Mouse (Mus musculus): ENCODE measurements around the gene Cd48. TPM values are rescaled to one million over a fixed set of nuclear protein-coding genes. Genes with fewer than 3 reads are reported as not detected.
"Not testable (repeated sequence)": the region's sequence is repeated elsewhere in the genome, so short reads cannot be mapped to it uniquely, and the experiment has no call there.

Cd48 gene
- polyA plus RNA-seq, 1 experiment = 1.6 TPM

GRCm38 (mm10) chr1:171658561-171658991 lies 23.2 kb upstream of the Cd48 start:
- no peak overlapping the region for H3K4me3 ChIP-seq (ENCODE audit: insufficient read depth, low read length)
- TF ChIP-seq POLR2A (IDR thresholded peaks at IDR 0.05; ENCODE audit: extremely low read depth, insufficient read depth, low read length) (no peak), CTCF (IDR thresholded peaks at IDR 0.05; ENCODE audit: extremely low read depth, insufficient read depth, low read length) (peak; percentile 53)

GRCm38 (mm10) chr1:171660423-171660822 lies 21.4 kb upstream of the Cd48 start:
- Histone ChIP-seq H3K4me1 (ENCODE audit: control insufficient read depth, insufficient read depth, low read length) (no peaks in the 10 kb centered on the region), H3K27ac (ENCODE audit: insufficient read depth, low read length) (no peak overlapping the region), H3K4me3 (ENCODE audit: insufficient read depth, low read length) (no peak overlapping the region)
- TF ChIP-seq POLR2A (IDR thresholded peaks at IDR 0.05; ENCODE audit: extremely low read depth, insufficient read depth, low read length) = no peak
- no peak for TF ChIP-seq CTCF (IDR thresholded peaks at IDR 0.05; ENCODE audit: extremely low read depth, insufficient read depth, low read length)

More at GRCm38 (mm10) chr1:171658561-171658991, 23.2 kb upstream of the Cd48 start:
- Histone ChIP-seq H3K27ac (ENCODE audit: insufficient read depth, low read length) (no peak overlapping the region), H3K4me1 (ENCODE audit: control insufficient read depth, insufficient read depth, low read length) (no peaks in the 10 kb centered on the region)

- Histone ChIP-seq H3K27ac (ENCODE audit: insufficient read depth, low read length) (no peak overlapping the region), H3K4me3 (ENCODE audit: insufficient read depth, low read length) (no peak overlapping the region), H3K4me1 (ENCODE audit: control insufficient read depth, insufficient read depth, low read length) (no peaks in the 10 kb centered on the region)
- TF ChIP-seq CTCF (IDR thresholded peaks at IDR 0.05; ENCODE audit: extremely low read depth, insufficient read depth, low read length) (no peak), POLR2A (IDR thresholded peaks at IDR 0.05; ENCODE audit: extremely low read depth, insufficient read depth, low read length) (no peak)
These were observed 20.3 kb upstream of the Cd48 start for GRCm38 (mm10) chr1:171661482-171661881.

- Histone ChIP-seq H3K4me3 (ENCODE audit: insufficient read depth, low read length) (no peak overlapping the region), H3K27ac (ENCODE audit: insufficient read depth, low read length) (no peak overlapping the region), H3K4me1 (ENCODE audit: control insufficient read depth, insufficient read depth, low read length) (no peaks in the 10 kb centered on the region)
- TF ChIP-seq POLR2A (IDR thresholded peaks at IDR 0.05; ENCODE audit: extremely low read depth, insufficient read depth, low read length) (no peak), CTCF (IDR thresholded peaks at IDR 0.05; ENCODE audit: extremely low read depth, insufficient read depth, low read length) (no peak)
These were observed 18.1 kb upstream of the Cd48 start for GRCm38 (mm10) chr1:171663757-171664156.

- H3K4me3 ChIP-seq (ENCODE audit: insufficient read depth, low read length) = no peak overlapping the region
- TF ChIP-seq POLR2A (IDR thresholded peaks at IDR 0.05; ENCODE audit: extremely low read depth, insufficient read depth, low read length) (no peak), CTCF (IDR thresholded peaks at IDR 0.05; ENCODE audit: extremely low read depth, insufficient read depth, low read length) (no peak)
- H3K27ac ChIP-seq (ENCODE audit: insufficient read depth, low read length) = no peak overlapping the region
- no peaks in the 10 kb centered on the region for H3K4me1 ChIP-seq (ENCODE audit: control insufficient read depth, insufficient read depth, low read length)
These were observed 15.5 kb upstream of the Cd48 start for GRCm38 (mm10) chr1:171666350-171666749.

- no peaks in the 10 kb centered on the region for H3K4me1 ChIP-seq (ENCODE audit: control insufficient read depth, insufficient read depth, low read length)
- no peak overlapping the region for H3K27ac ChIP-seq (ENCODE audit: insufficient read depth, low read length)
- no peak overlapping the region for H3K4me3 ChIP-seq (ENCODE audit: insufficient read depth, low read length)
- TF ChIP-seq POLR2A (IDR thresholded peaks at IDR 0.05; ENCODE audit: extremely low read depth, insufficient read depth, low read length) (no peak), CTCF (IDR thresholded peaks at IDR 0.05; ENCODE audit: extremely low read depth, insufficient read depth, low read length) (no peak)
These were observed 14.6 kb upstream of the Cd48 start for GRCm38 (mm10) chr1:171667160-171667559.

GRCm38 (mm10) chr1:171672451-171672850 lies 9.4 kb upstream of the Cd48 start:
- H3K27ac ChIP-seq (ENCODE audit: insufficient read depth, low read length); H3K4me3 ChIP-seq (ENCODE audit: insufficient read depth, low read length); H3K4me1 ChIP-seq (ENCODE audit: control insufficient read depth, insufficient read depth, low read length): not testable (repeated sequence)

- TF ChIP-seq POLR2A (IDR thresholded peaks at IDR 0.05; ENCODE audit: extremely low read depth, insufficient read depth, low read length) = no peak
- TF ChIP-seq CTCF (IDR thresholded peaks at IDR 0.05; ENCODE audit: extremely low read depth, insufficient read depth, low read length) = no peak
- Histone ChIP-seq H3K27ac (ENCODE audit: insufficient read depth, low read length) (no peak overlapping the region), H3K4me1 (ENCODE audit: control insufficient read depth, insufficient read depth, low read length) (no peaks in the 10 kb centered on the region), H3K4me3 (ENCODE audit: insufficient read depth, low read length) (no peak overlapping the region)
These were observed 8.8 kb upstream of the Cd48 start for GRCm38 (mm10) chr1:171672854-171673475.

GRCm38 (mm10) chr1:171674467-171674866 lies 7.3 kb upstream of the Cd48 start:
- no peaks in the 10 kb centered on the region for H3K4me1 ChIP-seq (ENCODE audit: control insufficient read depth, insufficient read depth, low read length)
- no peak overlapping the region for H3K4me3 ChIP-seq (ENCODE audit: insufficient read depth, low read length)
- H3K27ac ChIP-seq (ENCODE audit: insufficient read depth, low read length) = no peak overlapping the region
- TF ChIP-seq POLR2A (IDR thresholded peaks at IDR 0.05; ENCODE audit: extremely low read depth, insufficient read depth, low read length) (no peak), CTCF (IDR thresholded peaks at IDR 0.05; ENCODE audit: extremely low read depth, insufficient read depth, low read length) (no peak)

GRCm38 (mm10) chr1:171677721-171678120 lies 4.1 kb upstream of the Cd48 start:
- no peak overlapping the region for H3K27ac ChIP-seq (ENCODE audit: insufficient read depth, low read length)
- no peak for TF ChIP-seq CTCF (IDR thresholded peaks at IDR 0.05; ENCODE audit: extremely low read depth, insufficient read depth, low read length)
- no peak overlapping the region for H3K4me3 ChIP-seq (ENCODE audit: insufficient read depth, low read length)
- H3K4me1 ChIP-seq (ENCODE audit: control insufficient read depth, insufficient read depth, low read length) = no peaks in the 10 kb centered on the region
